Mouse (Mus musculus) hindbrain, embryonic 15.5 days (tissue): Measurements from ENCODE around the gene Polg. TPM values are rescaled to one million over a fixed set of nuclear protein-coding genes. Genes with fewer than 3 reads are reported as not detected.
A peak's percentile ranks its signal among the peaks of the same experiment; 100 is the strongest.

Source experiments
- ATAC-seq: fragments of 200-750 bp; cut with Nextera tagmentation; 2 replicates; pipeline ENCODE4 v1.8.0; 2017; ENCODE audit warnings: low read depth, moderate number of reproducible peaks, moderate TSS enrichment; ENCODE audit not compliant: low FRiP score
- H3K27ac ChIP-seq: fragments of 300-500 bp; sonication (generic); replicated peaks from 2 replicates; pipeline ENCODE4 v1.5.1; 2015; ENCODE audit warnings: mild to moderate bottlenecking, inconsistent platforms
- H3K27me3 ChIP-seq: fragments of 300-500 bp; sonication (generic); 2 replicates; pipeline ENCODE4 v1.6.1; 2015; ENCODE audit warnings: control low read depth, inconsistent platforms
- H3K36me3 ChIP-seq: fragments of 300-500 bp; sonication (generic); 2 replicates; pipeline ENCODE4 v1.6.1; 2015; ENCODE audit warnings: control low read depth, inconsistent platforms
- H3K4me1 ChIP-seq: fragments of 300-500 bp; sonication (generic); replicated peaks from 2 replicates; pipeline ENCODE4 v1.6.1; 2015; ENCODE audit warnings: control low read depth, inconsistent platforms
- H3K4me2 ChIP-seq: fragments of 300-500 bp; sonication (generic); 2 replicates; pipeline ENCODE4 v1.6.1; 2015; ENCODE audit warnings: moderate library complexity, mild to moderate bottlenecking, inconsistent platforms
- H3K4me3 ChIP-seq: fragments of 300-500 bp; sonication (generic); 2 replicates; pipeline ENCODE4 v1.5.1; 2015; ENCODE audit warnings: mild to moderate bottlenecking, inconsistent platforms
- H3K9ac ChIP-seq: fragments of 300-500 bp; sonication (generic); 2 replicates; pipeline ENCODE4 v1.6.1; 2015; ENCODE audit warnings: inconsistent platforms
- H3K9me3 ChIP-seq: fragments of 300-500 bp; sonication (generic); 2 replicates; pipeline ENCODE4 v1.6.1; 2016; ENCODE audit warnings: control low read depth, inconsistent platforms
- WGBS: fragments of 180-500 bp; shearing (Covaris S2); methylation state at CpG from one replicate; pipeline ENCODE4 v1.1.7; 2015; 5-methylcytosine and 5-hydroxymethylcytosine counted together
- polyA plus RNA-seq: library from polyadenylated mRNA; unstranded; fragments of >200 nt; fragmentation: Nextera tagmentation; extraction: Ambion mirVana; gene quantifications from 2 replicates; pipeline ENCODE4 v1.2.1, GENCODE M21; 2015

The Polg gene
- polyA plus RNA-seq, 1 experiment from 2014 or later: 27.0 TPM

- no peak for ATAC-seq
- Histone ChIP-seq H3K4me1 (peaks cover 73% of the 10 kb centered on the region), H3K27ac (peak overlapping the region; percentile 97), H3K9ac (peak overlapping the region; percentile 99), H3K9me3 (no peaks in the 10 kb centered on the region), H3K4me3 (peak overlapping the region; percentile 90), H3K36me3 (no peaks in the 10 kb centered on the region), H3K4me2 (peak overlapping the region; percentile 87), H3K27me3 (no peaks in the 10 kb centered on the region)
- 1% methylated on average over 79 of the region's 79 CpGs for WGBS
These were observed 42.4 kb upstream of the Polg start for GRCm38 (mm10) chr7:79508280-79509234.

DNA sequence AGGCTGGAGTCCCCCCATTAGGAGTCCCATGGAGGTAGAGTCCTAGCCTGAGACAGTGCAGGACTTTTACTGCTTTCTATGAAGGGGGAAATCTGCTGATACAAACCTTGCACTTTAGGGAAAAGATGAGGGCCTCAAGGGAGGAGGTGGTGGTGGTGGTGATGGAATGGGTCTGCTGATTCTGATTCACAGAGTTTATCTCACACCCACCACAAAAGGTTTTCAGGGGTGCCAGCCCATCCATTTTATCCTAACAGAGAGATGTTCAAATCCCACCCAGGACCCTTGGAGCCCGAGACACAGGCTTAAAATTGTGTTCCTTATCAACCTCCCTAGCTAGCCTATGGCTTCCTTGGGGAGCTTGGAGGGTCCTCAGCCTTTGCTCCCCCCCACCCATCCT, 41.6 kb upstream of the Polg start:
- H3K9me3 ChIP-seq: no peaks in the 10 kb centered on the region
- H3K36me3 ChIP-seq: no peaks in the 10 kb centered on the region
- peak overlapping the region; percentile 97 for H3K27ac ChIP-seq
- H3K27me3 ChIP-seq: no peaks in the 10 kb centered on the region
- peaks cover 77% of the 10 kb centered on the region for H3K4me1 ChIP-seq
- ATAC-seq: no peak
- H3K9ac ChIP-seq: peak overlapping the region; percentile 99
- peak overlapping the region; percentile 87 for H3K4me2 ChIP-seq
- peak overlapping the region; percentile 90 for H3K4me3 ChIP-seq
- 8% methylated on average over 1 of the region's 1 CpGs for WGBS

DNA sequence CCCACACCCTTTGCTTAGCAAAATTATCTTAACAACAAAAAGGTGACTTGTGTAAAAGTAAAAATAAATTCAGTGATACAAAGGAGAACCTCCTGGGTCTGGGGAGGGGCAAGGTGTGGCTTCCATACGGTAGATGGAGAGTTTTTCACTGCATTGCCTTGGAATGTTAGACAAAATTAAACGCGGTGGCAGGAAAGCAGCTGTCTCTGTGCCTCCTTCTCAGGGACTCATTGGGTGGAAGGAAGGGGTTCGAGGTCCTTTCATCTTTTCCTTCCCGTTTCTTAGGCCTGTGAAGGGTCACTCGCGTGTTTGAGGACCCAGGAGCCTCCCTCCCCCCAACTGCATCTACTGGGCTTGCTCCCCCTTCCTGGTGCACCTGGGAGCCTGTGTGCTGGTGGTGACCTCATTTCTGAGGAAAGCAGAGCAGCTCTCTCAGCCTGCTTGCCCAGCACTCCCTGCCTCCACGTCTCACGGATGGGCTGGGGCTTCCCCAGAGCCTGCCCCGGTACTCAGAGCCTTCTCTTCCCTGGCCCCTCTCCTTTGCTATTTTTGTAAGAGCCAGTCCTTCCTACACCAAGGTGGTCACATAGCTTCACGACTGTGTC, 41.0 kb upstream of the Polg start:
- ATAC-seq: no peak
- Histone ChIP-seq H3K27me3 (no peaks in the 10 kb centered on the region), H3K4me3 (peak overlapping the region; percentile 90), H3K9ac (peak overlapping the region; percentile 99), H3K27ac (peak overlapping the region; percentile 97), H3K36me3 (no peaks in the 10 kb centered on the region), H3K4me1 (peaks cover 77% of the 10 kb centered on the region), H3K4me2 (peak overlapping the region; percentile 87), H3K9me3 (no peaks in the 10 kb centered on the region)
- WGBS: 3% methylated on average over 11 of the region's 11 CpGs

- Histone ChIP-seq H3K36me3 (no peaks in the 10 kb centered on the region), H3K27me3 (no peaks in the 10 kb centered on the region)
- 3% methylated on average over 6 of the region's 6 CpGs for WGBS
These were observed 40.4 kb upstream of the Polg start for GRCm38 (mm10) chr7:79506531-79507090.

GRCm38 (mm10) chr7:79505876-79506530, 39.8 kb upstream of the Polg start:
- Histone ChIP-seq H3K4me3 (peak overlapping the region; percentile 90), H3K27ac (peak overlapping the region; percentile 97), H3K4me1 (peaks cover 66% of the 10 kb centered on the region), H3K9ac (peak overlapping the region; percentile 99), H3K9me3 (no peaks in the 10 kb centered on the region), H3K36me3 (no peaks in the 10 kb centered on the region), H3K27me3 (no peaks in the 10 kb centered on the region), H3K4me2 (peak overlapping the region; percentile 87)
- peak; percentile 42 for ATAC-seq
- under 1% methylated on average over 28 of the region's 28 CpGs for WGBS

More at GRCm38 (mm10) chr7:79506531-79507090, 40.4 kb upstream of the Polg start:
- peak overlapping the region; percentile 97 for H3K27ac ChIP-seq
- H3K4me1 ChIP-seq: peaks cover 73% of the 10 kb centered on the region
- ATAC-seq: no peak
- peak overlapping the region; percentile 90 for H3K4me3 ChIP-seq
- H3K9me3 ChIP-seq: no peaks in the 10 kb centered on the region
- H3K4me2 ChIP-seq: peak overlapping the region; percentile 87
- H3K9ac ChIP-seq: peak overlapping the region; percentile 99

DNA sequence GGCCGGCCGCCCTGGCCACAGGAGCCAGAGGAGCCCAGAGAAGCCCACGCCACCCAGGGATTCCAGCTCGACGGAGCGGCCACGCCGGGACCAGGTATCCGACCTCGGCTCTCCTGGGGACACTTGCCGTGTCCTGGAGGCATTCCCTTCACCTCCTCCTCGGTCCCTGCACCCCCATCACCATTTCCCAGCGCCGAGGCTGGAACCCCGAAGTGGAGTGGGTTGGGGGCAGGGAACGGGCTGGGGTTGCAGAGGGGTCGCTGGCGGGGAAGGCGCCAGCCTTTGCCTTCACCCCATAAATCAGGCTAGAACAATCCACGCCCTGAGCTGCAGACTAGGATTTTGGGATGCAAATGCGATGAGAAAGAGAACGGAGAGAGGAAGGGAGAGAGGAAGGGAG, 39.2 kb upstream of the Polg start:
- peaks cover 61% of the 10 kb centered on the region for H3K4me1 ChIP-seq

GRCm38 (mm10) chr7:79504723-79505122, 38.6 kb upstream of the Polg start:
- peak overlapping the region; percentile 99 for H3K9ac ChIP-seq
- no peaks in the 10 kb centered on the region for H3K9me3 ChIP-seq
- peak overlapping the region; percentile 87 for H3K4me2 ChIP-seq
- H3K4me3 ChIP-seq: peak overlapping the region; percentile 90
- peak; percentile 85 for ATAC-seq
- 0% methylated on average over 37 of the region's 42 CpGs for WGBS
- H3K27me3 ChIP-seq: no peaks in the 10 kb centered on the region
- no peaks in the 10 kb centered on the region for H3K36me3 ChIP-seq
- H3K27ac ChIP-seq: peak overlapping the region; percentile 97
- peaks cover 55% of the 10 kb centered on the region for H3K4me1 ChIP-seq

More for the DNA sequence above, 39.2 kb upstream of the Polg start:
- WGBS: under 1% methylated on average over 22 of the region's 22 CpGs
- H3K36me3 ChIP-seq: no peaks in the 10 kb centered on the region
- ATAC-seq: no peak
- H3K27ac ChIP-seq: peak overlapping the region; percentile 97
- H3K9me3 ChIP-seq: no peaks in the 10 kb centered on the region
- H3K4me3 ChIP-seq: peak overlapping the region; percentile 90
- peak overlapping the region; percentile 99 for H3K9ac ChIP-seq
- peak overlapping the region; percentile 87 for H3K4me2 ChIP-seq
- H3K27me3 ChIP-seq: no peaks in the 10 kb centered on the region

- peaks cover 51% of the 10 kb centered on the region for H3K4me1 ChIP-seq
- 2% methylated on average over 5 of the region's 5 CpGs for WGBS
These were observed 37.6 kb upstream of the Polg start for GRCm38 (mm10) chr7:79503656-79504250.

GRCm38 (mm10) chr7:79503103-79503455, 36.9 kb upstream of the Polg start:
- peak overlapping the region; percentile 87 for H3K4me2 ChIP-seq
- H3K36me3 ChIP-seq: no peaks in the 10 kb centered on the region
- H3K27me3 ChIP-seq: no peaks in the 10 kb centered on the region
- H3K9ac ChIP-seq: peak overlapping the region; percentile 99
- H3K27ac ChIP-seq: peak overlapping the region; percentile 97
- H3K4me3 ChIP-seq: peak overlapping the region; percentile 90
- 11% methylated on average over 6 of the region's 6 CpGs for WGBS
- H3K4me1 ChIP-seq: peaks cover 49% of the 10 kb centered on the region
- ATAC-seq: no peak
- H3K9me3 ChIP-seq: no peaks in the 10 kb centered on the region

More at GRCm38 (mm10) chr7:79503656-79504250, 37.6 kb upstream of the Polg start:
- Histone ChIP-seq H3K4me3 (peak overlapping the region; percentile 90), H3K36me3 (no peaks in the 10 kb centered on the region), H3K9me3 (no peaks in the 10 kb centered on the region), H3K9ac (peak overlapping the region; percentile 99), H3K27ac (peak overlapping the region; percentile 97), H3K4me2 (peak overlapping the region; percentile 87), H3K27me3 (no peaks in the 10 kb centered on the region)
- no peak for ATAC-seq

DNA sequence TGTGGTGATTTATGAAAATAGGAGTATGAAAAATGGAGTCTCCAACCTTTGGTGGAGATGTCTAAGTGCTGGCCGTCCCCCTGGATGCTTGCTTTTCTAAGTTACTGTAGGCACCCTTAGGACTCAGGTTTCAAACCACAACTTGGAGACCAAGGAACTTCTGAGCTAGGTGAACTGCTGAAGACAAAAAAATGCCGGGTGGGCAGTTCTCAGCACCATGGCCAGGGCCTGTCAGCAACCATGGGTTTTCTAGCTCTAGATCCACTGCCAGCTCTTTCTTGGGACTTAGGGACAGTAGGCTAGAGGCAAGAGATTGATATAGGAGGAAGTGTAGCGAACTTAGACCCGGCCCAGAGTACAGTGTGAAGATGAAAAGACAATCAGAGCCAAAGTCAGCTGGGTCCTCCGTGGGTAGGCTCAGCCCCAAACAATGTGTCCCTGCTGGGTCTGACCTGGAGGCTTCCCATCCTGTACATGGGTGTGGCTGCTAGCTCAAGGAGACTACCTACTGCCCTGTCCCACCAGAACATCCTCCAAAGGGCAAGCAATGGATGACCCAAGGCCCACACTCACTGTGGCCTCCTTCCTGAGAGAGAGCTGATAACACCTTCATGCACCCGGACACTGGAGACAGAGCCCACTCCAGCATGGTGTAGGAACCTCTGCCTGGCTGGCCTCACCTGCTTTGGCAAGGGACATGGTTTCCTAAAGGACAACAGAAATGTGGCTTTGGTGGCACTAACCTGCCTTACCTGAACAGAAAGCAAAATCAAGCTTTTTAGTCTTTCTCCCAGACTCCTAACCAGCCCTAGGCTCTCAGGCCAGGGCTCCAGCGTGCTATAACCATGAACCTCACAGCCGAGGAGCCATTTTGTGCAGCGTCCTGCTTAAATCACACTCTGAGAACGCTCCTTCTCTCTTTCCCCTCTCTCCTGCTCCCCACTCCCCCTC, 36.3 kb upstream of the Polg start:
- Histone ChIP-seq H3K27ac (peak overlapping the region; percentile 97), H3K36me3 (no peaks in the 10 kb centered on the region), H3K9me3 (no peaks in the 10 kb centered on the region), H3K4me2 (peak overlapping the region; percentile 87), H3K9ac (peak overlapping the region; percentile 99), H3K4me1 (peaks cover 49% of the 10 kb centered on the region), H3K27me3 (no peaks in the 10 kb centered on the region), H3K4me3 (peak overlapping the region; percentile 90)
- 7% methylated on average over 10 of the region's 10 CpGs for WGBS
- ATAC-seq: no peak
